Mouse (Mus musculus) midbrain, embryonic 14.5 days (tissue): ENCODE measurements at regions not wholly inside any gene's neighbourhood (a gene's known extent, or its start where the extent isn't known, plus 50 kb on each side); places are given as distances from the start of the nearest gene placed in this dataset.
A peak's percentile ranks its signal among the peaks of the same experiment; 100 is the strongest.

Experiments used
- ATAC-seq: fragments of 200-750 bp; cut with Nextera tagmentation; 2 replicates; pipeline ENCODE4 v1.8.0; 2017; ENCODE audit warnings: moderate number of reproducible peaks, moderate library complexity; ENCODE audit not compliant: low FRiP score, low TSS enrichment
- DNase-seq: peaks from one replicate; pipeline ENCODE4 v3.0.0-alpha.2; 2015
- H3K27ac ChIP-seq: fragments of 300-500 bp; sonication (generic); replicated peaks from 2 replicates; pipeline ENCODE4 v1.5.1; 2014; ENCODE audit warnings: mild to moderate bottlenecking, low read depth, low read length, moderate library complexity
- H3K27me3 ChIP-seq: fragments of 300-500 bp; sonication (generic); 2 replicates; pipeline ENCODE4 v1.6.1; 2014; ENCODE audit warnings: low read length, control low read depth, mixed read lengths; ENCODE audit not compliant: control insufficient read depth, insufficient read depth
- H3K36me3 ChIP-seq: fragments of 300-500 bp; sonication (generic); 2 replicates; pipeline ENCODE4 v1.6.1; 2014; ENCODE audit warnings: low read length, control low read depth; ENCODE audit not compliant: control insufficient read depth, insufficient read depth
- H3K4me1 ChIP-seq: fragments of 300-500 bp; sonication (generic); 2 replicates; pipeline ENCODE4 v1.6.1; 2014; ENCODE audit warnings: mild to moderate bottlenecking, antibody characterized with exemption, low read length, control low read depth; ENCODE audit not compliant: control insufficient read depth, insufficient read depth
- H3K4me2 ChIP-seq: fragments of 300-500 bp; sonication (generic); 2 replicates; pipeline ENCODE4 v1.6.1; 2014; ENCODE audit warnings: mild to moderate bottlenecking, low read length, moderate library complexity
- H3K4me3 ChIP-seq: fragments of 300-500 bp; sonication (generic); replicated peaks from 2 replicates; pipeline ENCODE4 v1.5.1; 2014; ENCODE audit warnings: low read depth, low read length
- H3K9ac ChIP-seq: fragments of 300-500 bp; sonication (generic); replicated peaks from 2 replicates; pipeline ENCODE4 v1.6.1; 2014; ENCODE audit warnings: mild to moderate bottlenecking, low read length, moderate library complexity
- H3K9me3 ChIP-seq: fragments of 300-500 bp; sonication (generic); 2 replicates; pipeline ENCODE4 v1.6.1; 2016; ENCODE audit warnings: low read length, control low read depth, mixed read lengths; ENCODE audit not compliant: control insufficient read depth
- WGBS: fragments of 180-500 bp; shearing (Covaris S2); extraction: QIAGEN DNeasy Blood & Tissue Kit; methylation state at CpG from one replicate; pipeline ENCODE4 v1.1.7; 2014; 5-methylcytosine and 5-hydroxymethylcytosine counted together

GRCm38 (mm10) chr15:51592511-51593498 is 2291.9 kb upstream of the Gm7489 start:
- Histone ChIP-seq H3K4me3 (no peak overlapping the region), H3K27ac (no peak overlapping the region), H3K9ac (no peak overlapping the region), H3K4me1 (peaks cover 7% of the 10 kb centered on the region; the same call in 1 of the 2 replicates), H3K4me2 (no peak overlapping the region), H3K9me3 (no peaks in the 10 kb centered on the region), H3K36me3 (no peaks in the 10 kb centered on the region), H3K27me3 (no peaks in the 10 kb centered on the region)
- 80% methylated on average over 13 of the region's 13 CpGs for WGBS
- ATAC-seq: no peak
- DNase-seq: no peak

DNA sequence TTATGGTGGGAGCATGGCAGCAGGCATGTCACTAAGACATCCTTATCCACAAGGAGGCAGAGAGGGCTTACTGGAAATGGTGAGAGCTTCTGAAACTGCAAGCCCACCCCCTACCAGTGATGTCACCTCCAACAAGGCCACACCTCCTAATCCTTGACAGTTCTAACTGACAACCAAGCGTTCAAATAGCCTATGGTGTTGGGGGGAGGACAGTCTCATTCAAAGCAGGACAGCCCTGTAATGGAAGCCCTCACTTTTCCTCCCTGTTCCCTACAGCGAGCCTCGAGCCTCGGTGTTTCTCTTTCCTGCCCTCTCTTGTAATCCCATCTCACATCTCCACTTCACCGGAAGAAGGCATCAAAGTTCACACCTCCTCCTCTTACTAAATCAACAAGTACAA is 2290.6 kb upstream of the Gm7489 start:
- Histone ChIP-seq H3K4me3 (no peak overlapping the region), H3K36me3 (no peaks in the 10 kb centered on the region), H3K9ac (no peak overlapping the region), H3K27me3 (no peaks in the 10 kb centered on the region), H3K9me3 (no peaks in the 10 kb centered on the region), H3K4me1 (peaks cover 7% of the 10 kb centered on the region; the same call in 1 of the 2 replicates), H3K4me2 (no peak overlapping the region), H3K27ac (no peak overlapping the region)
- 80% methylated on average over 5 of the region's 5 CpGs for WGBS
- DNase-seq: no peak
- no peak for ATAC-seq

GRCm38 (mm10) chr15:51595655-51596054 is 2289.1 kb upstream of the Gm7489 start:
- ATAC-seq: no peak
- 83% methylated on average over 1 of the region's 1 CpGs for WGBS
- H3K4me1 ChIP-seq: peaks cover 7% of the 10 kb centered on the region; the same call in 1 of the 2 replicates
- H3K27ac ChIP-seq: no peak overlapping the region
- H3K9ac ChIP-seq: no peak overlapping the region
- no peaks in the 10 kb centered on the region for H3K9me3 ChIP-seq
- H3K36me3 ChIP-seq: no peaks in the 10 kb centered on the region
- DNase-seq: peak; percentile 35
- no peak overlapping the region for H3K4me3 ChIP-seq
- H3K27me3 ChIP-seq: no peaks in the 10 kb centered on the region
- H3K4me2 ChIP-seq: no peak overlapping the region

- H3K4me1 ChIP-seq: peaks cover 7% of the 10 kb centered on the region; the same call in 1 of the 2 replicates
- H3K9me3 ChIP-seq: no peaks in the 10 kb centered on the region
- DNase-seq (no peak), ATAC-seq (no peak)
- no peak overlapping the region for H3K4me2 ChIP-seq
- no peak overlapping the region for H3K27ac ChIP-seq
- no peak overlapping the region for H3K4me3 ChIP-seq
- no peaks in the 10 kb centered on the region for H3K27me3 ChIP-seq
- no peak overlapping the region for H3K9ac ChIP-seq
- no peaks in the 10 kb centered on the region for H3K36me3 ChIP-seq
- 84% methylated on average over 3 of the region's 3 CpGs for WGBS
Observed at GRCm38 (mm10) chr15:51597841-51598240, 2286.9 kb upstream of the Gm7489 start.

DNA sequence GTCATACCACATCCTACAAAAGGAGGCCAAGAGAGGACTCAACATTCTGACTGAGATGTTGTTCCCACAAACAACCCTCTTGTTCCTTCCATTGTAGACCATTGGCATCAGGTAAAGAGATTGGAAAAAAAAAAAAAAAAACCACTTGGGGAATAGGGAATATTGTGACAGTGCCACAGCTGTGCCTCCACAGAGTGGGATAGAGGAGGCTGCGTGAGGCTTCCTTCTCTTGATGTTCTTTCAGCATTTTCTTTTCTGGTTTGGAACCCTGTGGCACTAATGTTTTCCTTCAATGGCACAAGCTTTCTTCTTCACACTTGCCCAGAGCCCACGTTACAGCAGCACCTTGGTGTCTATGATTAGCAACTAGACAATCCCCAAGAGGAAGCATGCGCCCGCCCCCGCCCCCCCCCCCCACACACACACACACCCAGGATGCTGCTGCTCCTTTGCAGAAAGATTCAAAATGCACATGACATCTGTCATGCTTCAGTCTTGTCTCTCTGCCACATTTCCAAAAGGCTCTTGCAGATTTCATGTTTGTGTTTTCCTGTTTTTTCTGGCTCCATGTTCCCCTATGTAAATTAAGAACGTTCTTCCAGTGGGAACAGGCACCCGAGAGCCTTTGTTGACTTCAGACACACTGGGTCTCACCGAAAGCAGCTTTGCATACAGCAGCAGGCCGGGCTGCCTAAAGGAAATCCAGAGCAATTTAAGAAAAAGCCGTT is 2283.4 kb upstream of the Gm7489 start:
- H3K9me3 ChIP-seq: no peaks in the 10 kb centered on the region
- ATAC-seq (no peak), DNase-seq (peak; percentile 51)
- H3K27me3 ChIP-seq: no peaks in the 10 kb centered on the region
- H3K27ac ChIP-seq: peak overlapping the region; percentile 37; the same call in 1 of the 2 replicates
- H3K4me1 ChIP-seq: peaks cover 7% of the 10 kb centered on the region; the same call in 1 of the 2 replicates
- 0 out of 2 replicates have a peak overlapping the region, but pooled peaks have one; percentile 9 for H3K9ac ChIP-seq
- H3K4me3 ChIP-seq: no peak overlapping the region
- 37% methylated on average over 10 of the region's 10 CpGs for WGBS
- peak overlapping the region; percentile 25 for H3K4me2 ChIP-seq
- no peaks in the 10 kb centered on the region for H3K36me3 ChIP-seq

- Histone ChIP-seq H3K27me3 (no peaks in the 10 kb centered on the region), H3K36me3 (no peaks in the 10 kb centered on the region), H3K27ac (no peak overlapping the region), H3K4me2 (no peak overlapping the region), H3K9ac (no peak overlapping the region), H3K4me3 (no peak overlapping the region), H3K9me3 (no peaks in the 10 kb centered on the region), H3K4me1 (no peaks in the 10 kb centered on the region)
- no peak for DNase-seq
- ATAC-seq: no peak
- 92% methylated on average over 6 of the region's 6 CpGs for WGBS
Observed at GRCm38 (mm10) chr15:51621455-51621854, 2263.3 kb upstream of the Gm7489 start.

DNA sequence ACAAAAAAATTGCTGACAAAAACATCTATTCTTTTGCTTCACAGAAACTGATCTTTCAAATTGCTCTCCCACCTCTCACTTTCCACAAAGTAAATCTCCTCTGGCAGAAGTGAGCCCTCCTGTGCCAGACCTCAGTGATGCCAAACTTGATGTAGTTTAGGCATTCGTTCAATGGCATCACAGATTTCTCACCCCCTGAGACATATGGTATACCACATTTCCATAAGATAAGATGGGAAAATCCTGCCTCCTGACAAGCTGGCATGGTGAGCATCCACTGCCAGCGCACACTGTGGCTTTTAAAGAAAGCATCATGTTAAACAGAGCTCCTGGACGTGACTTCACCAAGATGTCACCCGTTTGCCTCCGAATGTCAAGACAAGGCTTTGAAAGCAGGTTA is 2257.2 kb upstream of the Gm7489 start:
- DNase-seq: no peak
- H3K4me2 ChIP-seq: no peak overlapping the region
- no peaks in the 10 kb centered on the region for H3K4me1 ChIP-seq
- 94% methylated on average over 5 of the region's 5 CpGs for WGBS
- no peak overlapping the region for H3K9ac ChIP-seq
- no peaks in the 10 kb centered on the region for H3K36me3 ChIP-seq
- H3K27me3 ChIP-seq: no peaks in the 10 kb centered on the region
- no peak overlapping the region for H3K4me3 ChIP-seq
- no peak overlapping the region for H3K27ac ChIP-seq
- H3K9me3 ChIP-seq: no peaks in the 10 kb centered on the region
- ATAC-seq: no peak

DNA sequence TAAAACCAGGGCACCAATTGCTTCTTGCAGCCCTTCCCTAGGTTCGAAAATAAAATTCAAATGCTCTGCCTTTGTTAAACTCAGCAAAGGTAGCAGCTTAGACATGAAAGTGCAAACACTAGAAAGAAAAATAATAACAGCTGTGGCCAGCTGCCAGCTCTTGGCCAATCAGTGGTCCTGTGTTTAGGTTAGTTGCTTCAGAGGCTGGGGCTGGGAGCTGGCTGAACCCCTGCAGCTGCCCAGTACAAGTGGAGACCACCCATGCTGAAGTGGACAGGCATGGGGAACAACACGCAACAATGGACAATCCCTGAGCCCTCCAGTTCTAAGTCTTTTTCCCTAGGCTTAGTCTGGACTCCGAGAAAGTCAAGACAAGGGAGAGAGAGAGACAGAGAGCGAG is 2256.2 kb upstream of the Gm7489 start:
- H3K4me1 ChIP-seq: no peaks in the 10 kb centered on the region
- H3K4me3 ChIP-seq: no peak overlapping the region
- H3K27me3 ChIP-seq: no peaks in the 10 kb centered on the region
- no peak for ATAC-seq
- H3K9ac ChIP-seq: no peak overlapping the region
- WGBS: 41% methylated on average over 4 of the region's 4 CpGs
- no peak overlapping the region for H3K4me2 ChIP-seq
- no peak overlapping the region for H3K27ac ChIP-seq
- no peaks in the 10 kb centered on the region for H3K9me3 ChIP-seq
- DNase-seq: peak; percentile 10
- no peaks in the 10 kb centered on the region for H3K36me3 ChIP-seq
